Mouse (Mus musculus) kidney, embryonic 16.5 days (tissue): ENCODE results near the gene Rhobtb3. TPM values are rescaled to one million over a fixed set of nuclear protein-coding genes. Genes with fewer than 3 reads are reported as not detected.
"Not testable (repeated sequence)": the region's sequence is repeated elsewhere in the genome, so short reads cannot be mapped to it uniquely, and the experiment has no call there.

ENCODE experiments used
- ATAC-seq: fragments of 200-750 bp; cut with Nextera tagmentation; 2 replicates; pipeline ENCODE4 v1.8.0; 2017; ENCODE audit warnings: moderate TSS enrichment; ENCODE audit not compliant: low FRiP score, low TSS enrichment
- H3K27ac ChIP-seq: fragments of 300-500 bp; sonication (generic); 2 replicates; pipeline ENCODE4 v1.5.1; 2014; ENCODE audit warnings: low read length
- H3K27me3 ChIP-seq: fragments of 300-500 bp; sonication (generic); 2 replicates; pipeline ENCODE4 v1.6.1; 2014; ENCODE audit warnings: low read length, control low read depth, mixed read lengths; ENCODE audit not compliant: insufficient read depth
- H3K36me3 ChIP-seq: fragments of 300-500 bp; sonication (generic); 2 replicates; pipeline ENCODE4 v1.6.1; 2014; ENCODE audit warnings: low read length, control low read depth, mixed read lengths; ENCODE audit not compliant: insufficient read depth
- H3K4me1 ChIP-seq: fragments of 300-500 bp; sonication (generic); 2 replicates; pipeline ENCODE4 v1.6.1; 2014; ENCODE audit warnings: low read length, control low read depth, mixed read lengths; ENCODE audit not compliant: insufficient read depth
- H3K4me2 ChIP-seq: fragments of 300-500 bp; sonication (generic); replicated peaks from 2 replicates; pipeline ENCODE4 v1.6.1; 2014; ENCODE audit warnings: low read depth, low read length
- H3K4me3 ChIP-seq: fragments of 300-500 bp; sonication (generic); 2 replicates; pipeline ENCODE4 v1.5.1; 2014; ENCODE audit warnings: mild to moderate bottlenecking, low read length
- H3K9ac ChIP-seq: fragments of 300-500 bp; sonication (generic); replicated peaks from 2 replicates; pipeline ENCODE4 v1.6.1; 2014; ENCODE audit warnings: low read length
- H3K9me3 ChIP-seq: fragments of 300-500 bp; sonication (generic); 2 replicates; pipeline ENCODE4 v1.6.1; 2016; ENCODE audit warnings: low read length, control low read depth
- WGBS: fragments of 180-500 bp; shearing (Covaris S2); extraction: QIAGEN DNeasy Blood & Tissue Kit; methylation state at CpG from one replicate; pipeline ENCODE4 v1.1.7; 2014; 5-methylcytosine and 5-hydroxymethylcytosine counted together
- polyA plus RNA-seq: library from polyadenylated mRNA; unstranded; fragments of >200 nt; fragmentation: Nextera tagmentation; extraction: Ambion mirVana; gene quantifications from 2 replicates; pipeline ENCODE4 v1.2.1, GENCODE M21; 2015

The Rhobtb3 gene
- polyA plus RNA-seq, 1 experiment from 2014 or later, result 31.2 TPM

GRCm38 (mm10) chr13:75892291-75892690, 51.4 kb downstream of the Rhobtb3 start:
- Histone ChIP-seq H3K4me3 (no peak overlapping the region), H3K36me3 (peaks cover 30% of the 10 kb centered on the region), H3K4me1 (no peaks in the 10 kb centered on the region), H3K9me3 (no peaks in the 10 kb centered on the region), H3K9ac (no peak overlapping the region), H3K27me3 (no peaks in the 10 kb centered on the region), H3K27ac (no peak overlapping the region), H3K4me2 (no peak overlapping the region)
- no peak for ATAC-seq
- 86% methylated on average over 3 of the region's 3 CpGs for WGBS

- Histone ChIP-seq H3K36me3 (peaks cover 30% of the 10 kb centered on the region), H3K4me1 (no peaks in the 10 kb centered on the region), H3K9me3 (no peaks in the 10 kb centered on the region), H3K9ac (no peak overlapping the region), H3K27me3 (no peaks in the 10 kb centered on the region), H3K4me2 (no peak overlapping the region), H3K27ac (no peak overlapping the region), H3K4me3 (no peak overlapping the region)
- WGBS, result 92% methylated on average over 4 of the region's 4 CpGs
- no peak for ATAC-seq
These were observed 51.9 kb downstream of the Rhobtb3 start for GRCm38 (mm10) chr13:75891868-75892267.

GRCm38 (mm10) chr13:75883792-75884191, 59.9 kb downstream of the Rhobtb3 start:
- WGBS, result 57% methylated on average over 3 of the region's 3 CpGs

GRCm38 (mm10) chr13:75880501-75880900, 63.2 kb downstream of the Rhobtb3 start:
- Histone ChIP-seq H3K27me3 (no peaks in the 10 kb centered on the region), H3K36me3 (peaks cover 38% of the 10 kb centered on the region), H3K9ac (no peak overlapping the region), H3K4me3 (no peak overlapping the region), H3K9me3 (no peaks in the 10 kb centered on the region), H3K4me1 (no peaks in the 10 kb centered on the region), H3K4me2 (no peak overlapping the region), H3K27ac (no peak overlapping the region)
- WGBS, result 67% methylated on average over 2 of the region's 2 CpGs
- ATAC-seq, result no peak

More at GRCm38 (mm10) chr13:75883792-75884191, 59.9 kb downstream of the Rhobtb3 start:
- ATAC-seq, result no peak
- Histone ChIP-seq H3K4me1 (no peaks in the 10 kb centered on the region), H3K9me3 (peaks cover 4% of the 10 kb centered on the region; the same call in 1 of the 2 replicates), H3K9ac (no peak overlapping the region), H3K27me3 (no peaks in the 10 kb centered on the region), H3K27ac (no peak overlapping the region), H3K36me3 (peaks cover 25% of the 10 kb centered on the region), H3K4me2 (no peak overlapping the region), H3K4me3 (no peak overlapping the region)

- no peak overlapping the region for H3K9ac ChIP-seq
- 78% methylated on average over 3 of the region's 3 CpGs for WGBS
- H3K4me3 ChIP-seq, result no peak overlapping the region
- ATAC-seq, result no peak
- no peak overlapping the region for H3K4me2 ChIP-seq
- H3K9me3 ChIP-seq, result no peaks in the 10 kb centered on the region
- no peak overlapping the region for H3K27ac ChIP-seq
- H3K27me3 ChIP-seq, result no peaks in the 10 kb centered on the region
- peaks cover 41% of the 10 kb centered on the region for H3K36me3 ChIP-seq
- no peaks in the 10 kb centered on the region for H3K4me1 ChIP-seq
These were observed 64.0 kb downstream of the Rhobtb3 start for GRCm38 (mm10) chr13:75879756-75880155.

GRCm38 (mm10) chr13:75877907-75878306, 65.8 kb downstream of the Rhobtb3 start:
- Histone ChIP-seq H3K4me1 (no peaks in the 10 kb centered on the region), H3K4me2 (no peak overlapping the region), H3K4me3 (no peak overlapping the region), H3K27me3 (no peaks in the 10 kb centered on the region), H3K36me3 (peaks cover 37% of the 10 kb centered on the region), H3K9me3 (no peaks in the 10 kb centered on the region), H3K27ac (no peak overlapping the region), H3K9ac (no peak overlapping the region)
- ATAC-seq, result peak; percentile 51; the same call in 1 of the 2 replicates

GRCm38 (mm10) chr13:75876592-75876991, 67.1 kb downstream of the Rhobtb3 start:
- 85% methylated on average over 6 of the region's 6 CpGs for WGBS
- Histone ChIP-seq H3K4me2 (no peak overlapping the region), H3K9ac (no peak overlapping the region), H3K27me3 (no peaks in the 10 kb centered on the region), H3K4me3 (no peak overlapping the region), H3K27ac (no peak overlapping the region), H3K36me3 (peaks cover 35% of the 10 kb centered on the region), H3K9me3 (no peaks in the 10 kb centered on the region), H3K4me1 (no peaks in the 10 kb centered on the region)
- no peak for ATAC-seq

GRCm38 (mm10) chr13:75876188-75876587, 67.5 kb downstream of the Rhobtb3 start:
- H3K27me3 ChIP-seq, ATAC-seq, H3K27ac ChIP-seq, H3K4me1 ChIP-seq, H3K4me2 ChIP-seq, H3K9me3 ChIP-seq, H3K4me3 ChIP-seq, H3K9ac ChIP-seq: not testable (repeated sequence)
- WGBS, result 72% methylated on average over 7 of the region's 7 CpGs
- H3K36me3 ChIP-seq, result peaks cover 38% of the 10 kb centered on the region

- H3K4me1 ChIP-seq, result no peaks in the 10 kb centered on the region
- no peak overlapping the region for H3K9ac ChIP-seq
- H3K27ac ChIP-seq, result no peak overlapping the region
- H3K4me3 ChIP-seq, result no peak overlapping the region
- WGBS, result 89% methylated on average over 4 of the region's 4 CpGs
- no peak for ATAC-seq
- H3K9me3 ChIP-seq, result no peaks in the 10 kb centered on the region
- H3K4me2 ChIP-seq, result no peak overlapping the region
- peaks cover 41% of the 10 kb centered on the region for H3K36me3 ChIP-seq
- no peaks in the 10 kb centered on the region for H3K27me3 ChIP-seq
These were observed 68.9 kb downstream of the Rhobtb3 start for GRCm38 (mm10) chr13:75874608-75875376.

GRCm38 (mm10) chr13:75867876-75868275, 75.8 kb downstream of the Rhobtb3 start:
- Histone ChIP-seq H3K4me1 (no peaks in the 10 kb centered on the region), H3K36me3 (peaks cover 22% of the 10 kb centered on the region)

More at GRCm38 (mm10) chr13:75867876-75868275, 75.8 kb downstream of the Rhobtb3 start:
- Histone ChIP-seq H3K9me3 (no peaks in the 10 kb centered on the region), H3K4me2 (no peak overlapping the region), H3K9ac (no peak overlapping the region), H3K4me3 (no peak overlapping the region), H3K27ac (no peak overlapping the region), H3K27me3 (no peaks in the 10 kb centered on the region)
- WGBS, result 74% methylated on average over 2 of the region's 2 CpGs
- ATAC-seq, result no peak
